Mouse (Mus musculus) adrenal gland, adult (tissue): ENCODE data around the gene C1qtnf6.
A peak's percentile ranks its signal among the peaks of the same experiment; 100 is the strongest.

Experiments used
- DNase-seq, 2 experiments: peaks; one replicate each; pipeline ENCODE4 v3.0.0; 2022 to 2023; ENCODE audit warnings: low spot score in 1 of 2; ENCODE audit not compliant: inconsistent age in 2 of 2

C1qtnf6 gene

DNA sequence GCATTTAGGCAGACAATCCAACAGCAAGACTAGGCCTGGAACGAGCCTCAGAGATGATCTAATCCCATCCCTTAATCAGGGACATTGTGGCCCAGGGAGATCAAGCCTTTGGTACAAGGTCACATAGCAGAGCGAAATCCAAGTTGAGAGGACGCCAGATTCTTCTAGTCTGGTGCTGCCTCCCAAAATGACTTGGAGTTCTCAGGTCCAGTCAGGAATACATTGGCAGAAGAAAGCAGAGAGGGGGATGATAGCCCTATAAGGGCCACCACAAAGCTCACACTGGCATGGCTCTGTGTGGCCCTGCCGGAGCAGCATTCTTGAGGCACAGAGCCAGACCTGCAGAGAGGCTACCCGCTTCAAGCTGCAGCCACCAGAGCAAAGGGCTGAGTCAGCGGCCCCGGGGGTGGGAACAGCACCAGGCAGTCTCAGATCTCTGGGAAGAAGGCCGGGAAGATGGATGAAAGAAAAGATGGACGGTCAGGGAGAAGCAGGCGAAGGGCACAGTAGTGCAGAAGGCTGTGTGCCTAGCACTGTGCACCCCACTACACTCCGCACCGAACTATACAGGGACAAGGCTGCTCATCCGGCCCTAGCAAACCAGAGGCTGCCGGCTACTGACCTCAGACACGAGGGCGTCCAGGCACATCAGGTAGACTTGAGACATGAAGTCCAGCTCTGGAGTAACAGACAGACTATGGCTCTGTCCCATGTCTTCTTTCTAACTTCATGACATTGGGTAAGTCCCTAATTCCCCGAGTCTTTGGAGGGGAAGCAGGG, at the start of gene C1qtnf6:
C1qtnf6 (minus strand) TSS at position 746 of the 780 bp plus-strand sequence.
- DNase-seq, result peak; percentile 87 to 95

DNA sequence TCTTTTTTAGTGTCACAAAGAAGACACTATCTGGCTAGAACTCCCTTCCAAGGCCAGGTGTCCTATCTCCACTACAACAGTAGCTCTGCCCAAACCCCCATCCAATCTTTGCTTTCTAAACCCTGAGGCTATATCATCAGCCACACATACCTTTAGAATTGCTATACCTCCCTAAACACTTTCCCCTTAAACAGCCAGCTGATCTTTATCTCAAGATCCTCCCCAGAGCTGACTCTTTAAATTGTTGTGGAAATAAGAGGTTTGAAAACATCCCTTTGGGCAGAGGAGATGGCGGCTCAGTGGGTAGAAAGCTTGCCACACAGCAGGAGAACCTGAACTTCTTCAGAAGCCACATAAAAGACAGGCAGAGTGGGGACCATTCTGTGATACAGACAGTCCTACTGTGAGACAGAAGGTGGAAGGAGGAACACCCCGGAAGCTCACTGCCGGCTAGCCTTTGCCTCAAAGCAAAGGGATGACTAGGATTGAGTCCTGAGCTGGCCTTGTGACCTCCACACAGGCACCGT, 45.1 kb upstream of the C1qtnf6 start:
- DNase-seq, result no peak

DNA sequence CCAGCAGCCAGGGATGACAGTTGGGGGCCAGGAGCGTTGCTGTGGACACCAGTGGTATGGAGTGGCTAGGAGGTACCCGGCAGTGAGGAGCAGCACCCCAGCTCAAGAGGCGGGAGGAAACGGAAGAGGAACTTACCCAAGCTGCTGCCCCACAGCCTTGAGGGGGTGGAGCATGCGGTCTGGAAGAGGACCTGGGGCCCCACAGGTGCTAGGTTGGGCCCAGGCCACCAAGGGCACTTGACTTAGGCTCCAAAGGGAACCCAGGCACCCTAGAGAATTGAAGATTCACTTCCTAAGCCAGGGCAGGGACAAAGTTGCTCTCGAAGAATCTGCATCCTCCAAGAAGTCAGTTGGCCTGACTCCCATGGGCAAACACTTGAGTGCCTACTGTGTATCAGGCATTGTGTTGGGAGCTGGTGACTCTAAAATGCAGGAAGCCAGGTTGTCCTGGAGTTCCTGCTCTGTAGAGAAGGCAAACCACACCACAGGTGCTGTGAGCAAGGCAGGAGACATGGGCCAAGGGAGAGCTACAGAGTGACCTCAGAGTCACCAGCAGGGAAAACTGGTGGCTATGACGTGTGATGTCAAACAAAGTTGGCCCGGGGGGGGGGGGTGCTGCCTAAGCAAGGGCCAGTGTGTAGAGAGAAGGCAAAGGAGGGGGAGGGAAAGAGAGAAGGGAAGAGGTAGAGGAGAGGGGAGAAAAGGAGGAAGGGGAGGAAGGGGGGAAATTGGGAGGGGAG, 41.6 kb upstream of the C1qtnf6 start, which contains the start of gene Rac2:
Rac2 (minus strand) TSS at position 126 of the 740 bp plus-strand sequence.
- DNase-seq, result no peak

DNA sequence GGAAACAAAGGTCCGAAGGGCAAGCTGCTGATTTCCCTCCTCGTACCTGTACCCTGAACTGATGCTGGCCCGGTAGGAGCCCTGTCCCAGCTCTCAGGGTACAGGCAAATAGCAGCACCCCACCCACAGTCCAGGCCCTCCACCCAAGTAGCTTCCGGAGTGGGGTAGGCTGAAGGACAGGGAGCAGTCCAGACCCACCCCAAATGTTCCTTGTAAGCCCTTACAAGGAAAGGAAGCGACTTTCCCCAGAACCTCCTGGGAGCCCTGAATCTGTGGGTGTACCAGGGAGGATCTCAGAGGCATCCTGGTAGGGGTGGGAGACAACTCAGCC, 41.0 kb upstream of the C1qtnf6 start:
- DNase-seq, result no peak

DNA sequence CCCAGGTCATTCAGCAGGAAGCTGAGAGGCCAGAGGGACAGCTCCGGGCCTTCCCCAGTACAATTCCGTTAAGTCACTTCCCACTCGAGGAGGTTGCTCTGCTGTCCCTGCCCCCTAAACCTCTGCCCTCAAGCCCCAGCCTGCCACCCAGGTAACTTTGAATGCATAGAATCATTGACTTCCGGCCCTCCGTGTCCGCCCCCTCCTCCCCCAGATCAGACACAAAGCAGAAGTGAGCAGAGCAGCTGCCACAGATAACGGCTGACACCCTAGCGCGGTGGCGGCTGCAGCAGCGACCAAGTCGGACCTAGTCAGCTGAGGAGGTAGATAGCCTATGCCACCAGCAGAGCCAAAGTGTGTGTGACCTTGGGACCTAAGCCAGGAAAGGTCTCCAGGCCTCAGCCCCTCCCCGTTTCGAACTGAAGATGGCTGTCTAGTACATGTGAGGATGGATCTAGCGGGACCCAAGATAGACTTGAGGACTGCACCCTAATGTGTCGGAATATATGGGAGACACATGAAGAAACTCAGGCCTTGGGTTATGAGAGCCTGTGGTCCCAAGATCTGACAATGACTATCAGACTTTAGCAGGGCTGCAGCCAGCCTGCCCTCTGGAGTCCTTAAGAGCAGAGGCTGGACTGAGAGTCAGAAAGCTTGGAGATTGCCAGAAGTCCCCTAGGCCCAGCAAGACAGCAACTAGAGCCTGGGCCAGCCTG, 40.5 kb upstream of the C1qtnf6 start:
- no peak for DNase-seq

DNA sequence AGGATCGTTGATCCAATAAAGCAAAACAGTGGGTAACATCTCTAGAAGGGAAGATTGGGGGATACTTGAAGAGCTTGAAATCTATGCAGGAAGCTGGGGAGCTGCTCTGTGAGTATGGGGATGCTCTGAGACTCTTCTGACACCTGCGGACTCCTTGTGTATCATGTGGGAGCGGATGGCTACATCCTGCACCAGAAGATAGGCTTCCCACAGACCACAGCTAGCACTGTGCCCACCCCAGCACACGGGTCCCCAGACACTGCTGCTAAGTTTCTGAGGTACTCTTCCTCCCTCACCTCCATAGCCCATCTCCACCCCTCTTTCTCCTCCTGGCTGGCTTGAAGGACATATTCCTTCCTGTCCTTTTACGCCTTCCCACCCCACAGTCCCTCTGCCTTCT, 39.0 kb upstream of the C1qtnf6 start:
- DNase-seq, result no peak

DNA sequence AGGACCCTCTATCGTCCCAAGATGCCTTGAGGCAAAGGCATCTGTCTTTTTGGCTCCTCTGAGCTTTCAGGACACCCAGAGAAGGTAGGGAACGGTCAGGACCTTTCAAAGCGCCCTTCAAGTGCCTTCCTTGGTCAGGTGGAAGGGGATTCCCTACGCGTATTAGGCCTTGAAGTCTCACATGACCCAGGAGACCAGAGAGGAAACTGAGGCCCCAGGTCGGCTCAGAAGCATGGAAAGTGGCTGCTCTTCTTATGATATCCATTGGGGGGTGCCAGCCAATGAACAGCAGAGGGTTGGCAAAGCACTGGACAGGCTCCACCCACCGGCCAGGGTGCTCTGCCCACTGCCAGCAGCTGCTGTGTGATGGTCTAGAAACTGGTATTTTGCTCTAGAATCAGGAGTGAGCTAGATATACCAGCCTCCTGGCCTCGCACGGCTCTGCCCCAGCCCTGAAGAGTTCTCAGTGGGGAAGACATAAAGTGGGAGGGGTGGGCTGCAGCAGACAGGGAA, 36.4 kb upstream of the C1qtnf6 start:
- no peak for DNase-seq

DNA sequence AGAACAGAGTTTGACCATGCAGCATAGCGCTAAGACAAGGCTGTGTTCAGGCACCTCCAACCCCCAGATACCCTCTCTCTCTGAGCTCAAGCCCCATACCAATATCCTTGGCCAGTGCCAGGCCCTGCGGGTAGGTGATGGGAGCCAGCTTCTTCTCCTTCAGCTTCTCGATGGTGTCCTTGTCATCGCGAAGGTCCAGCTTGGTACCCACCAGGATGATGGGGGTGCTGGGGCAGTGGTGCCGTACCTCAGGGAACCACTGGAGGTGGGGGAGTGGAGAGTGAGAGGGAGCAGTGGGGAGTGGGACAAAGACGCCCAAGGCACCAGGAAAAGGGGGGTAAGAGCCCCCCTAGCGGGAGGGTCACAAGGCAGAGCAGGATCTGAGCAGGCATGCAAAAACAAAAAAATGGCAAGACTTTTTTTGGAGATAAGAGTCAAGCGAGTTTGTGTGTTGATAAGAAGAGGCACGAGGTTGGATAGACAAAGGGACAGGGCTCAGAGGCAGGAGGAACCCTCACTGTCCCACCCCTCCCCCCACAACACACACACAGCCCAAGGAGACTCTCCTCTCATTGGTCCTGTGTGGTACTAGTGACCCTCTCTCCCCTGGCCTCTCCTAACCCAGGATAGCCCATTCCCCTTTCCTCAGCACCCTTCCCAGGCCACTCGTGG, 33.7 kb upstream of the C1qtnf6 start:
- no peak for DNase-seq

DNA sequence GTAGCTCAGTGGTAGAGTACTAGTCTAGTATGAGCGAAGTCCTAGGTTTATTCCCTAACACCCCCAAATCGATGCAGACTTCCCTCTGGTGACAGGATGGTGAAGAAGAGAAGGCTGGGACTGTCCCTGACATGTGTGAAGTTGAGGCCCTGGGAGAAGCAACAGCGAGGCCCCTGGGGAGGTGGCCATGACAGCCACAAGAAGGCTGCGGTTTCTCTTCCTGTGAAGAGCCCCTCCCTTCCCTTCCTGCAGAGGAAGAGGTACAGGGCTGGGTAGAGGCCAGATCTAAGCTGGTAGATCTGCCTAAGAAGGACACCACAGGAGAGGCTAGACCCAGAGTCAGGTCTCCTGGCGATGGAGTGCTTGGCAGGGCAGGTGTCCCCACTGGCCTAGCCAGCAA, 32.7 kb upstream of the C1qtnf6 start:
- no peak for DNase-seq

DNA sequence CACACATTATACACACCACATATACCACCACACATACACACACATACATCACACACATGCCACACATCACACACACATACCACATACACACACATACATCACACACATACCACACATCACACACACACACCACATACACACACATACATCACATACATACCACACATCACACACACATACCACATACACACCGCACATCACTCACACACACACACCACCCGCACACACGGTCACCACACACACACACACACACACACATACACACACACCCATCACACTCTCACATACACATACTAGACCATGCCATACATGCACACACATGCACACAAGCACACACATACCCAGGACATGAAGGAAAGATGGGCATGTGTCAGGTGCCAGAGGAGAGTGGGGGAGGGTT, 32.1 kb upstream of the C1qtnf6 start:
- DNase-seq, result no peak

DNA sequence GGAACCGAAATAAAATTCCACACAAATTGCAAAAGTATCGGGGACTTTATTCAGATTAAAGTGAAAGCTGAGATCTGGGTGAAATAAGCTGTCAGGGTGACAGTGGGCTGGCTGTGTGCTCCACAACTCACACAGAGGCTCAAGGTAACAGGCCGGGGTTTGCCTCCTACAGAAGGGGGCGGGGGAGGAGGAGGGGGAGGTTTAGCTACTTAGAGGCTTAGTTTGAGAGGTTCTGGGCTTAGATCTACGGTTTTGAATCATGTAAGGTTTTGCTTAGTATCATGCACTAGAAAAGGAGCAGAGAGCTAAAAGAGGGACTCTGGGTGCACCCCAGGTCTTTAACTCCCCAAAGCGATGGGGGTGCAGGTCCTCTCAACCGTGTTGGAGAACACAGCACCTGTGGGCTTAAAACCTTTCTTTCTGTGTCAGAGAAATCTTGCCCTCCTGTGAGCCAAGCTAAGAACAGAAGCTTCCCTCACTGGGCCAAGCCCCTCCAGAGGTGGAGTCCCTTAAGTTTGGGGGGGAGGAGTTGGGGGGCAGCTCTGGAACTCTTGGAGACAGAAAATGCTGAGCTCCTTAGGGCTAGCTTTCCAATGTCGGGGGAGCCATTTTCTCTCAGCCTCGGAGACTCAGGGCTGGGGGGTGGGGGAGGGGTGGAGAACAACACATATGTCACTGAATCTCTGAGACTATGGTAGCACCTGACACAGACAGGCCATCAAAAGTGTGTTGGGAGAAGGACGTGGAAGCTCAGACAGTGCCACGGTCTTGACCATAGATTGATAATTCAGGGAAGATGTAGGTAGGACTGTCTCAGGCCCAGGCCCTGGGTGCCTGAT, 28.1 kb upstream of the C1qtnf6 start:
- DNase-seq, result no peak

DNA sequence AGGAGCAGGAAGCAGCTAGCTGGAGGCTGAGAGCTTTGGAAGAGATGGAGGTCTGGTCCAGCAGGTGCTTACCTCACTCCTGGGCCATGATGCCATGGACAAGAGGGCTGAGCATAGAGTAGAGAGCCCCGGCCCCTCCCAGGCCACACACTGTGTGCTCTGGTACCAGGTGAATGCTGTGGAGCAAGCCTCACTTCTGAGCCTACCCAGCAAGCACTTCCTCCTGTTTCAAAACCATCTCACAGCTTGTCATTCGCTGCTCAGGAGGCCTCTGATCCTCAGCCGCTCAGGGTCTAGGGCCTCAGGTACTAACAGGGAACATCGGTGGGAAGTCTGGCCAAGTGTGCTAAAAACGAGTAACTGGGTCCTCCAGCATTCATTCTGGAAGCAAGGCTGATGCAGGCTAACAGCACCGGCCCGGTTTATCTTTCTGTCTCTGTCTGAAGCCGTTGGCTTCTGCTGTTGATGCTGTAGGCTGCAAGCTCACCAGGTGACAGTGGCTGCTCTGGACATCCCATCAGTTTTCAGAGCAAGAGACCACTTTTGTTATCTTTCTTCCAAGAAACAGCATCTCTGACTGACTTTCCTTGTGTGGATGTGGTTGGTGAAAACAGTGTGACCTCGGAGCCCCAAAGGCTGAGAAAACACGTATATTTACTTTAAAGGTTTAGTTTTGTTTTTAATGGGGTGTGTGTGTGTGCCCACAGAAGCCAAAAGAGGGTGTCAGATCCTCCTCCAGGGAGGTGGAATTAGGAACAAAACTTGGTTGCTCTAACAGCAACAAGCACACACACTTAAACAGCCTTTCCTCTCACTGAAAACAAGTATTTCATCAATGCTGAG, 26.7 kb upstream of the C1qtnf6 start:
- no peak for DNase-seq

DNA sequence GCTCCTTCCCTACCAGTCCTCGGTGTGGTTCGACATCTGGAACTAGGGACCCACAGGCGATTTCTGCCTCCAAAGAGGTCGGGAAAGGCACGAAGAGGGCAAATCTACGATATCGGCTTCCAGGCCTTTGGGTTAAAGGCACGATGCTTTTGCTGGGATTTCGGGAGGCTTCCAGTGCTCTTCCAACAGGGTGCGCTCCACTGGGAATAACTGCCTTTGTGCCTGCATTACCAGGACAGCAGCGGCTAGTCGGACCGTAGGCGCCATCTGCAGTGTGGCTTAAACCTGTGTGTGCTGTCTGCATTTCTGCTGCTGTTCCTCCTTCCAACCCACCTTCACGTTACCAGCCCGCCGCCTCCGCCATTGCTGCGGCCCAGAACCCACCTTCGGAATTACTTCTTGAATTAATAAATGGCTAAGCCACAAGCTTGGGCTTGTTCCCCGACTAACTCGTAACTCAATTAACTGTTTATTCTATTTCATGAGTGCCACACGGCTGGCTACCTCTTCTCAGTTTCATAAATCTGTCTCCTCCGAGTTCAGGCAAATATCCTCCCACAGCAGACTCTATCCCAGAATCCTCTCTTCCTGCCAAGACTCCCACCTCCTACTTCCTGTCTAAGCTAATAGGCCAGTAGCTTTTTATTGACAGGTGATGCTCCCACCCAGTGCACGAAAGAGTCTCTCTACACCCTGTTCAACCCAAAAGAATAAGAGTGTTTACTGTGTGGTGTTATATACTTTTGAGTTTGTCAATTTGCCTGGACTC, 23.5 kb upstream of the C1qtnf6 start:
- DNase-seq, result no peak

DNA sequence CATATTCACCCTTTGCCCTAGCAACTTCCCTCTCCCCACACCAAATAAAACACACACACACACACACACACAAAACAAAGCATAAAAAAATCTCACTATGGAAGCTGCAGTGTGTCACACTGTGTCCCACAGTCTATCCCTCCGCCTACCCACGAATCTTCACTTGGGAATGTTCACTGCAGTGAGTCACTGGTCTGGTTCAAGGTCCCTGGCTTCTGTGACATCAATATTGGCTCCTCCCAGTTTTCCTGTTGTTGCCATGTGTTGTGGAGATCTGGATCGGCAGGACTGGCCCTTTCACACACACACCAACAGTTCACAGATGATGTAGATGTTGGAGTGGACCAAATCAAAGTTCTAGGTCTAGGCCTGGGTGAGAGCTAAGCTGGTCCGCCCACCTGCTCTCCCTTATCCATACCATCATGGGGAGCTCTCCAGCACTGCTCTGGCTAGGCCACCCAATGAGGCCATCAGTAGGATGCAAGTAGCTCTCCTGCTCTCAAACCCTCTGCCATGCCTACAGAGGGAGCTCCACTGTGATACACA, 18.0 kb upstream of the C1qtnf6 start:
- DNase-seq, result peak; percentile 87 to 93

DNA sequence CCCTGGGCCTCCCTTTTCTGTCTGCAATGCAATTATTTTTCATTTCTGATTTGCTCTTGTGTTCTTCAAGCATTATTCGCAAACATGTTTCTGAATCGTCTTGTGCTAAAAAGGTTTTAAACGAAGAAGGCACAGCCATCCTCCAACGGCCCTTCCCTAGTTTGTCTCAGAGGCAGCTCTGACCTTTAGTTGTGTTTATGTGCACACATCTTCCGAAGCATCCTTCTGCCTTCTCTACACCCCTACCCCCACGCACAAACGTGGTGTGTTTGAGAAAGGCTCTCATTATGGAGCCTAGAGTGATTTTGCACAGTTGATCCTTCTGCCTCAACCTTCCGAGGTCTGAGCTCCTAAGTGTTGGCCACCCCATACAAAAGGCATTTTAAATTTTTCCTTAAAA, 17.5 kb upstream of the C1qtnf6 start:
- peak in 1 of 2 experiments; percentile 27 for DNase-seq

DNA sequence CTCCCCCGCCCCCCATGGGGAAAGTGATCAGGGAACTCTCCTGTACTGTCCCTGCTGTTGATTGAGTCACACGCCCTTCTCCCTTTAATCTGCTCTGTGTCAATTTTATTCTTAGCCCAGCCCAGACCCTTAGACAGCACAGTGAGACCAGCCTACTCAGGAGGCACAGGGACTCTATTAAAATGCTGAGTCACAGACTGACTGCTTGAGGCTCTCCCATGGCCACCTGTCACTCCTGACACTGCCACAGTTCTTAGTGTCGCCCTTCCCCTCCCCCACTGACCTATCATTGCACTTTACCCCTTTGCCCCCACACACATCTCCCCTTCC, 17.1 kb upstream of the C1qtnf6 start:
- peak; percentile 70 to 90 for DNase-seq

DNA sequence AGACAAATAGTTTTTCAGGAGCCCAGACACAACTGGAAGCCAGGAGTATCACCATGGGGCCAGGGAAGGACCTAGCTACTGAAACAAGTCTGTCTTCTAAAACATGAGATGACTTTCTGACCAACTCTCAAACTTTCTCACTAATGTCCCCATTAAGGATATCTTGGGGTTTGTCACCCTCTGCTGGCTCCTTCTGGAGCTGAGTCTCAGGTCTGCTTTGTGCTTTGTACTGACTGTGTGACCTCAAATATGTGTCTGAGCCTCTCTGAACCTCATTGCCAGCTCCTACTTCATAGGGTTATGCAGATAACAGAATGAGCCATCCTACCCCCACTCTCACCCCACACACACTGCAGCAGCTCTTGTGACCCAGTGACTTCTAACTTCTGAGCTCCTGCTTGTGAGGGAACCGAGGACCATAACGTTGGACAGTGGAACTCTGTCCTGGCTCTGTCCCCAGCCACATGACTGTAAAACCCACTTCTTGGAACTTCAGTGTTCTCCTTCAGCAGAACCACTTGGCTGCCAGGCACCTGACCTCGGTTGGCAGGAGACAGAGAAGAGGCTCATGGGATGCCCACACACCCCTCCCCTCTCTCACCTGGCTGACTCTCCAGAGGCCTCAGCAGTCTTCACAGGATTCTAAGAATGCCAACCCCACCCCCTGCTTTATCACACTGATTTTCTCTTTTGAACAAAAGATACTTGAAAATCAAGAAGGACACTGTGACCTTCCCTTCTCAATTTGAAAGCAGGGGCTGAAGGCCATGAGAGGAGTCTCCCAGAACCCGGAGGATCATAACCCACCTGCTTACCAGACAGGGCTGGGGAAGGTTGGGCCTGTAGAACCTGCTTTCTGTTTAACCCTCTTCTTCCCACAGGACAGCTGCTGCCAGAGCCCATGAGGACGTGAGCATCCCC, 16.5 kb upstream of the C1qtnf6 start:
- DNase-seq, result peak; percentile 77 to 91
